Mouse (Mus musculus): ENCODE results near the gene Nacc2. TPM values are rescaled to one million over a fixed set of nuclear protein-coding genes. Genes with fewer than 3 reads are reported as not detected.
A peak's percentile ranks its signal among the peaks of the same experiment; 100 is the strongest.

Nacc2 gene
- polyA plus RNA-seq, 1 experiment = 124 TPM

GRCm38 (mm10) chr2:26121541-26122083 lies 1.4 kb downstream of the Nacc2 start:
- no peak for TF ChIP-seq CTCF (IDR thresholded peaks at IDR 0.05; ENCODE audit: borderline replicate concordance, insufficient read depth, low read depth, low read length)
- TF ChIP-seq POLR2A (IDR thresholded peaks at IDR 0.05; ENCODE audit: borderline replicate concordance, insufficient read depth, low read length) = no peak
- WGBS = 27% methylated on average over 17 of the region's 17 CpGs
- Histone ChIP-seq H3K27me3 (ENCODE audit: control insufficient read depth, insufficient read depth, low read length) (no peaks in the 10 kb centered on the region), H3K27ac (ENCODE audit: insufficient read depth, low read length) (peak overlapping the region; percentile 87), H3K4me3 (replicated peaks; ENCODE audit: insufficient read depth, low read depth, low read length) (peak overlapping the region; percentile 100), H3K4me1 (ENCODE audit: control insufficient read depth, insufficient read depth, low read length) (peaks cover 46% of the 10 kb centered on the region)
- peak in 1 of 2 experiments; percentile 53 for DNase-seq

- Histone ChIP-seq H3K27ac (ENCODE audit: insufficient read depth, low read length) (peak overlapping the region; percentile 60), H3K4me1 (ENCODE audit: control insufficient read depth, insufficient read depth, low read length) (peaks cover 65% of the 10 kb centered on the region), H3K4me3 (replicated peaks; ENCODE audit: insufficient read depth, low read depth, low read length) (no peak overlapping the region), H3K27me3 (ENCODE audit: control insufficient read depth, insufficient read depth, low read length) (no peaks in the 10 kb centered on the region)
- 74% methylated on average over 2 of the region's 2 CpGs for WGBS
- no peak for TF ChIP-seq CTCF (IDR thresholded peaks at IDR 0.05; ENCODE audit: borderline replicate concordance, insufficient read depth, low read depth, low read length)
- no peak for TF ChIP-seq POLR2A (IDR thresholded peaks at IDR 0.05; ENCODE audit: borderline replicate concordance, insufficient read depth, low read length)
- DNase-seq = no peak
Observed at GRCm38 (mm10) chr2:26119626-26120025, 3.4 kb downstream of the Nacc2 start.

GRCm38 (mm10) chr2:26119310-26119592 lies 3.8 kb downstream of the Nacc2 start:
- Histone ChIP-seq H3K4me1 (ENCODE audit: control insufficient read depth, insufficient read depth, low read length) (peaks cover 65% of the 10 kb centered on the region), H3K27ac (ENCODE audit: insufficient read depth, low read length) (peak overlapping the region; percentile 60), H3K27me3 (ENCODE audit: control insufficient read depth, insufficient read depth, low read length) (no peaks in the 10 kb centered on the region), H3K4me3 (replicated peaks; ENCODE audit: insufficient read depth, low read depth, low read length) (no peak overlapping the region)
- DNase-seq = no peak
- no peak for TF ChIP-seq CTCF (IDR thresholded peaks at IDR 0.05; ENCODE audit: borderline replicate concordance, insufficient read depth, low read depth, low read length)
- no peak for TF ChIP-seq POLR2A (IDR thresholded peaks at IDR 0.05; ENCODE audit: borderline replicate concordance, insufficient read depth, low read length)
- 10% methylated on average over 2 of the region's 2 CpGs for WGBS

DNA sequence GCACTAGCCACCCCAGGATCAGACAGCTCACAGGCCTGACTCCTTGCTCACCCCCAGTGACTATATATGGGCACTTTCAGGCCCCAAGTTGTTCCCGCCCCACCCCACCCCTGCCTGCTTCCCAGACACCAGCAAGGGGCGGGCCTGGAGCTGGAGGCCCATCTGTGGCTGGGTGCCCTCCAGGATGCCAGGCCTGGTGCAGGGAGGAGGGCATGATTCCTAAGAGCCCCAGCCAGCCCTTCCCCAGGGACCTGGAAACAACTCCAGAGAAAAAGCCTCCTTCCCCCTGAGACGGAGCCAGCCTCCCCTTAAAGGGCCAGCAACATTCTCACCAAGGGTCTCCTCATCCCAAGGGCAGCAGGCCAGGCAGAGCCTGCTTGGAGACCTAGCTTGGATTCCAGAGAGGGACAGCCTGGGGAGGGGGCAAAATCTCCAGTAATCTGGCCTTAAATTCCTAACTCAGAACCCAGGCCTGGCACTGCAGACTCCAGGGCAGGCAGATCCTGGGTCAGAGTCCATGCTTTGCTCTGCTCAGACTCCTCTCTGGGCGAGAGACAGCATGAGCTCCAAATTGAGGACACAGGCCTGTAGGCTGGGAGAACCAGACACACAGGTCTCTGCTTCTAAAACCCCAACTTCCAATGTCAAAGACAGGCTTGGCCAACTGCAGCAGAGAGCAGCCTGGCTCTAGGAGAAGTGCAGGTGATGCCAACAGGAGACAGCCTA lies 4.3 kb downstream of the Nacc2 start:
- Histone ChIP-seq H3K4me3 (replicated peaks; ENCODE audit: insufficient read depth, low read depth, low read length) (no peak overlapping the region), H3K4me1 (ENCODE audit: control insufficient read depth, insufficient read depth, low read length) (peaks cover 63% of the 10 kb centered on the region), H3K27me3 (ENCODE audit: control insufficient read depth, insufficient read depth, low read length) (no peaks in the 10 kb centered on the region), H3K27ac (ENCODE audit: insufficient read depth, low read length) (peak overlapping the region; percentile 60)
- 5% methylated on average over 4 of the region's 4 CpGs for WGBS
- TF ChIP-seq CTCF (IDR thresholded peaks at IDR 0.05; ENCODE audit: borderline replicate concordance, insufficient read depth, low read depth, low read length) (no peak), POLR2A (IDR thresholded peaks at IDR 0.05; ENCODE audit: borderline replicate concordance, insufficient read depth, low read length) (no peak)
- peak; percentile 60 to 66 for DNase-seq

- H3K4me3 ChIP-seq (replicated peaks; ENCODE audit: insufficient read depth, low read depth, low read length) = no peak overlapping the region
- TF ChIP-seq POLR2A (IDR thresholded peaks at IDR 0.05; ENCODE audit: borderline replicate concordance, insufficient read depth, low read length) = no peak
- no peak for TF ChIP-seq CTCF (IDR thresholded peaks at IDR 0.05; ENCODE audit: borderline replicate concordance, insufficient read depth, low read depth, low read length)
- no peak for DNase-seq
- H3K4me1 ChIP-seq (ENCODE audit: control insufficient read depth, insufficient read depth, low read length) = peaks cover 57% of the 10 kb centered on the region
- H3K27ac ChIP-seq (ENCODE audit: insufficient read depth, low read length) = no peak overlapping the region
- H3K27me3 ChIP-seq (ENCODE audit: control insufficient read depth, insufficient read depth, low read length) = no peaks in the 10 kb centered on the region
- 86% methylated on average over 1 of the region's 1 CpGs for WGBS
Observed at GRCm38 (mm10) chr2:26117580-26117979, 5.4 kb downstream of the Nacc2 start.

GRCm38 (mm10) chr2:26116550-26116949 lies 6.5 kb downstream of the Nacc2 start:
- DNase-seq = no peak
- no peak overlapping the region for H3K27ac ChIP-seq (ENCODE audit: insufficient read depth, low read length)
- TF ChIP-seq POLR2A (IDR thresholded peaks at IDR 0.05; ENCODE audit: borderline replicate concordance, insufficient read depth, low read length) (no peak), CTCF (IDR thresholded peaks at IDR 0.05; ENCODE audit: borderline replicate concordance, insufficient read depth, low read depth, low read length) (no peak)
- 55% methylated on average over 3 of the region's 3 CpGs for WGBS
- H3K27me3 ChIP-seq (ENCODE audit: control insufficient read depth, insufficient read depth, low read length) = no peaks in the 10 kb centered on the region
- H3K4me3 ChIP-seq (replicated peaks; ENCODE audit: insufficient read depth, low read depth, low read length) = no peak overlapping the region
- H3K4me1 ChIP-seq (ENCODE audit: control insufficient read depth, insufficient read depth, low read length) = peaks cover 55% of the 10 kb centered on the region

GRCm38 (mm10) chr2:26115215-26115614 lies 7.8 kb downstream of the Nacc2 start:
- no peaks in the 10 kb centered on the region for H3K27me3 ChIP-seq (ENCODE audit: control insufficient read depth, insufficient read depth, low read length)
- DNase-seq = peak in 1 of 2 experiments; percentile 34
- H3K4me3 ChIP-seq (replicated peaks; ENCODE audit: insufficient read depth, low read depth, low read length) = no peak overlapping the region
- no peak for TF ChIP-seq CTCF (IDR thresholded peaks at IDR 0.05; ENCODE audit: borderline replicate concordance, insufficient read depth, low read depth, low read length)
- no peak for TF ChIP-seq POLR2A (IDR thresholded peaks at IDR 0.05; ENCODE audit: borderline replicate concordance, insufficient read depth, low read length)
- WGBS = 66% methylated on average over 6 of the region's 6 CpGs
- H3K27ac ChIP-seq (ENCODE audit: insufficient read depth, low read length) = peak overlapping the region; percentile 65
- H3K4me1 ChIP-seq (ENCODE audit: control insufficient read depth, insufficient read depth, low read length) = peaks cover 44% of the 10 kb centered on the region

- H3K27me3 ChIP-seq (ENCODE audit: control insufficient read depth, insufficient read depth, low read length) = no peaks in the 10 kb centered on the region
- TF ChIP-seq POLR2A (IDR thresholded peaks at IDR 0.05; ENCODE audit: borderline replicate concordance, insufficient read depth, low read length) = no peak
- no peak for TF ChIP-seq CTCF (IDR thresholded peaks at IDR 0.05; ENCODE audit: borderline replicate concordance, insufficient read depth, low read depth, low read length)
- 11% methylated on average over 6 of the region's 6 CpGs for WGBS
- H3K27ac ChIP-seq (ENCODE audit: insufficient read depth, low read length) = peak overlapping the region; percentile 58
- DNase-seq = peak; percentile 42 to 63
- no peak overlapping the region for H3K4me3 ChIP-seq (replicated peaks; ENCODE audit: insufficient read depth, low read depth, low read length)
- H3K4me1 ChIP-seq (ENCODE audit: control insufficient read depth, insufficient read depth, low read length) = peaks cover 23% of the 10 kb centered on the region
Observed at GRCm38 (mm10) chr2:26108237-26108636, 14.8 kb downstream of the Nacc2 start.
